Mouse (Mus musculus) ES-Bruce4 (cell line): ENCODE measurements around the gene Med22.

ENCODE experiments used
- CTCF ChIP-seq: IDR thresholded peaks from one replicate; pipeline ENCODE4 v1.8.1; 2011; ENCODE audit warnings: low read depth, low read length
- EP300 ChIP-seq: IDR thresholded peaks from 2 replicates; pipeline ENCODE4 v1.6.1; 2011; ENCODE audit warnings: low read depth, low read length; ENCODE audit not compliant: insufficient read depth

- no peak for TF ChIP-seq EP300
- no peak for TF ChIP-seq CTCF
These were observed 8.6 kb downstream of the Med22 start for GRCm38 (mm10) chr2:26901834-26902400.
